Mouse (Mus musculus) heart, adult 2 months (tissue): ENCODE results near the gene Dbr1. TPM values are rescaled to one million over a fixed set of nuclear protein-coding genes. Genes with fewer than 3 reads are reported as not detected.
A peak's percentile ranks its signal among the peaks of the same experiment; 100 is the strongest.

Source experiments
- DNase-seq, 2 experiments: peaks; one replicate each; pipeline ENCODE4 v3.0.0; 2021
- H3K27ac ChIP-seq: fragments of 200-600 bp; 2 replicates; pipeline ENCODE4 v1.8.1; 2022
- H3K27me3 ChIP-seq: fragments of 200-500 bp; 2 replicates; pipeline ENCODE4 v1.6.1; 2012; ENCODE audit warnings: mild to moderate bottlenecking, low read length, inconsistent platforms, mixed read lengths; ENCODE audit not compliant: control insufficient read depth, insufficient read depth
- H3K36me3 ChIP-seq: fragments of 200-500 bp; 2 replicates; pipeline ENCODE4 v1.6.1; 2012; ENCODE audit warnings: low read length, inconsistent platforms; ENCODE audit not compliant: control insufficient read depth, insufficient read depth
- H3K4me1 ChIP-seq: fragments of 200-500 bp; 2 replicates; pipeline ENCODE4 v1.6.1; 2011; ENCODE audit warnings: low read length; ENCODE audit not compliant: control insufficient read depth, insufficient read depth
- H3K4me3 ChIP-seq: fragments of 200-600 bp; 2 replicates; pipeline ENCODE4 v1.8.1; 2022
- H3K79me2 ChIP-seq: fragments of 200-500 bp; replicated peaks from 2 replicates; pipeline ENCODE4 v1.6.1; 2012; ENCODE audit warnings: mild to moderate bottlenecking, inconsistent platforms, low read length, moderate library complexity, mixed read lengths; ENCODE audit not compliant: control insufficient read depth, insufficient read depth
- H3K9ac ChIP-seq: fragments of 200-500 bp; 2 replicates; pipeline ENCODE4 v1.6.1; 2012; ENCODE audit warnings: low read depth, mild to moderate bottlenecking, control low read depth, inconsistent platforms, low read length, mixed read lengths
- CTCF ChIP-seq: fragments of 200-600 bp; IDR thresholded peaks from 2 replicates; pipeline ENCODE4 v1.8.1; 2022; ENCODE audit warnings: antibody characterized with exemption, mild to moderate bottlenecking, moderate library complexity
- EP300 ChIP-seq: fragments of 200-500 bp; IDR thresholded peaks from 2 replicates; pipeline ENCODE4 v1.6.1; 2011; ENCODE audit warnings: low read depth, low read length, control low read depth; ENCODE audit not compliant: insufficient read depth
- POLR2A ChIP-seq: fragments of 200-500 bp; IDR thresholded peaks from 2 replicates; pipeline ENCODE4 v1.6.1; 2011; ENCODE audit warnings: mild to moderate bottlenecking, low read depth, low read length, control low read depth; ENCODE audit not compliant: insufficient read depth
- WGBS: fragments of 180-500 bp; shearing (Covaris S2); methylation state at CpG from one replicate; pipeline ENCODE4 v1.1.7; 2018; 5-methylcytosine and 5-hydroxymethylcytosine counted together
- intact Hi-C: fragments of 180-260 bp; cut with DNase I; formaldehyde crosslinking; loops from one replicate; pipeline ENCODE4 v1.15.1; 2025
- polyA plus RNA-seq: library from polyadenylated mRNA; depleted of rRNA; stranded (reverse); fragments of >200 nt; gene quantifications from 2 replicates; pipeline ENCODE4 v1.2.3, GENCODE M21; 2012; rRNA removed
- total RNA-seq, 2 experiments: library from RNA; stranded (reverse); gene quantifications; 2 replicates each; pipeline ENCODE4 v1.2.3; 2021

Gene Dbr1
- total and polyA plus RNA-seq, 3 experiments, result 2.5 to 5.8 (median 4.5) TPM

DNA sequence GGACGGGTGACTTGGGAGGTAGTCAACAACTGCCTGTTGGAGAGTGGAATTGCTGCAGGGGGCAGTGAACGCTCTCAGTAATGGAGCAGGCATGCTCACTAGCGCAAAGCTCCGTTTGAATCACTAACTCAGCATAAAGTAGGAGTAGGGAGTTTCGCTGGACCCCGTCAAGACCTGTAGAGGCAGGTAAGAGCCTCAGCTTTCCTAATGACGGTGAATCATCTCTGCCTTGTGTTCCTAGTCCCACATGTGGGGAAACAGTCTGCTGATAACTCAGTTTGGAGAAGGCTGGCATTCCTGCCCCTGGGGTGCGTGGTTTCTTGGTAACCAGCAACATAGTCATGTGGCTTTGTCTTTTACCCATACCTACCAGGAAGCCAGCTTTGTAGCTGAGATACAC lies 56.7 kb downstream of the Dbr1 start:
- 62% methylated on average over 8 of the region's 8 CpGs for WGBS
- Histone ChIP-seq H3K4me1 (0 out of 2 replicates have a peak, but pooled peaks cover 1% of the 10 kb centered on the region), H3K36me3 (no peaks in the 10 kb centered on the region), H3K4me3 (peak overlapping the region; percentile 17; the same call in 1 of the 2 replicates), H3K79me2 (no peaks in the 10 kb centered on the region), H3K9ac (no peak overlapping the region), H3K27me3 (no peaks in the 10 kb centered on the region), H3K27ac (no peak overlapping the region)
- intact Hi-C loops, result no loop called here
- DNase-seq, result no peak
- TF ChIP-seq CTCF, result peak; percentile 33
- no peak for TF ChIP-seq EP300
- no peak for TF ChIP-seq POLR2A

Other genes with a start within 250 kb of the Dbr1 start
- gene Esyt3, start 217.2 kb upstream of the Dbr1 start, total RNA-seq, result under 1 TPM; 0.64 to 0.81 TPM
- 0.33 and 0.47 TPM in 2 replicates for gene Esyt3, start 217.2 kb upstream of the Dbr1 start, polyA plus RNA-seq
- 1 to 10 TPM; 5.1 to 6.6 TPM for gene Mras, start 138.4 kb upstream of the Dbr1 start, total RNA-seq
- gene Mras, start 138.4 kb upstream of the Dbr1 start, polyA plus RNA-seq, result 4.7 and 6.4 TPM in 2 replicates
- not detected for gene Nme9, start 124.3 kb upstream of the Dbr1 start, total RNA-seq
- 1.7 TPM in 1 of 2 replicates, not detected in the other for gene Nme9, start 124.3 kb upstream of the Dbr1 start, polyA plus RNA-seq
- gene Armc8, start 6.9 kb upstream of the Dbr1 start, total RNA-seq, result 10 to 100 TPM; 17.7 to 18.3 TPM
- 9.8 and 18.0 TPM in 2 replicates for gene Armc8, start 6.9 kb upstream of the Dbr1 start, polyA plus RNA-seq
- gene A4gnt, start 36.7 kb downstream of the Dbr1 start, total RNA-seq, result not detected
- gene A4gnt, start 36.7 kb downstream of the Dbr1 start, polyA plus RNA-seq, result not detected in 2 replicates
- 1 to 10 TPM; 4.2 to 4.6 TPM for gene Dzip1l, start 53.7 kb downstream of the Dbr1 start, total RNA-seq
- 2.0 and 3.2 TPM in 2 replicates for gene Dzip1l, start 53.7 kb downstream of the Dbr1 start, polyA plus RNA-seq
- gene Cldn18, start 141.5 kb downstream of the Dbr1 start, total RNA-seq, result not detected
- 1.2 TPM in 1 of 2 replicates, not detected in the other for gene Cldn18, start 141.5 kb downstream of the Dbr1 start, polyA plus RNA-seq